Mouse (Mus musculus) forebrain, postnatal 0 days (tissue): ENCODE measurements around the gene Sipa1l1. TPM values are rescaled to one million over a fixed set of nuclear protein-coding genes. Genes with fewer than 3 reads are reported as not detected.
A peak's percentile ranks its signal among the peaks of the same experiment; 100 is the strongest.
"Not testable (repeated sequence)": the region's sequence is repeated elsewhere in the genome, so short reads cannot be mapped to it uniquely, and the experiment has no call there.

Experiments used
- ATAC-seq: fragments of 200-750 bp; cut with Nextera tagmentation; 2 replicates; pipeline ENCODE4 v1.8.0; 2017; ENCODE audit warnings: mild to moderate bottlenecking, moderate library complexity
- DNase-seq: peaks from one replicate; pipeline ENCODE4 v3.0.0-alpha.2; 2015
- H3K27ac ChIP-seq: fragments of 300-500 bp; sonication (generic); 2 replicates; pipeline ENCODE4 v1.5.1; 2014; ENCODE audit warnings: low read depth, mild to moderate bottlenecking, antibody characterized with exemption, low read length, moderate library complexity, mixed read lengths
- H3K27me3 ChIP-seq: fragments of 300-500 bp; sonication (generic); 2 replicates; pipeline ENCODE4 v1.6.1; 2014; ENCODE audit warnings: mild to moderate bottlenecking, low read length, mixed read lengths; ENCODE audit not compliant: insufficient read depth
- H3K36me3 ChIP-seq: fragments of 300-500 bp; sonication (generic); 2 replicates; pipeline ENCODE4 v1.6.1; 2014; ENCODE audit warnings: mild to moderate bottlenecking, moderate library complexity; ENCODE audit not compliant: insufficient read depth
- H3K4me1 ChIP-seq: fragments of 300-500 bp; sonication (generic); 2 replicates; pipeline ENCODE4 v1.6.1; 2014; ENCODE audit warnings: antibody characterized with exemption; ENCODE audit not compliant: insufficient read depth
- H3K4me2 ChIP-seq: fragments of 300-500 bp; sonication (generic); 2 replicates; pipeline ENCODE4 v1.6.1; 2014; ENCODE audit warnings: low read depth, mild to moderate bottlenecking, moderate library complexity
- H3K4me3 ChIP-seq: fragments of 300-500 bp; sonication (generic); 2 replicates; pipeline ENCODE4 v1.5.1; 2014; ENCODE audit warnings: low read depth, low read length, mixed read lengths
- H3K9ac ChIP-seq: fragments of 300-500 bp; sonication (generic); 2 replicates; pipeline ENCODE4 v1.6.1; 2014; ENCODE audit warnings: mild to moderate bottlenecking
- H3K9me3 ChIP-seq: fragments of 300-500 bp; sonication (generic); 2 replicates; pipeline ENCODE4 v1.6.1; 2016; ENCODE audit warnings: low read length
- CTCF ChIP-seq: sonication (generic); IDR thresholded peaks from 2 replicates; pipeline ENCODE4 v1.5.1; 2016; ENCODE audit warnings: antibody characterized with exemption, control low read depth, low read depth
- WGBS: fragments of 180-500 bp; shearing (Covaris S2); extraction: QIAGEN DNeasy Blood & Tissue Kit; methylation state at CpG from one replicate; pipeline ENCODE4 v1.1.7; 2014; 5-methylcytosine and 5-hydroxymethylcytosine counted together
- polyA plus RNA-seq: library from polyadenylated mRNA; unstranded; fragments of >200 nt; fragmentation: Nextera tagmentation; extraction: Ambion mirVana; gene quantifications from 2 replicates; pipeline ENCODE4 v1.2.1, GENCODE M21; 2015
- total RNA-seq: library from RNA; depleted of rRNA; stranded (reverse); fragments of >200 nt; gene quantifications from 2 replicates; pipeline ENCODE4 v1.2.3, GENCODE M21; 2014

Gene Sipa1l1
- total and polyA plus RNA-seq, 2 experiments from 2014 or later = 13.4 to 43.1 TPM

- H3K27ac ChIP-seq = no peak overlapping the region
- no peaks in the 10 kb centered on the region for H3K9me3 ChIP-seq
- H3K4me2 ChIP-seq = no peak overlapping the region
- H3K27me3 ChIP-seq = no peaks in the 10 kb centered on the region
- H3K36me3 ChIP-seq = no peaks in the 10 kb centered on the region
- TF ChIP-seq CTCF = no peak
- H3K4me3 ChIP-seq = no peak overlapping the region
- ATAC-seq (no peak), DNase-seq (no peak)
- 90% methylated on average over 4 of the region's 4 CpGs for WGBS
- peaks cover 4% of the 10 kb centered on the region; the same call in 1 of the 2 replicates for H3K4me1 ChIP-seq
- H3K9ac ChIP-seq = no peak overlapping the region
Observed at GRCm38 (mm10) chr12:82474409-82474808, 305.3 kb downstream of the Sipa1l1 start.

DNA sequence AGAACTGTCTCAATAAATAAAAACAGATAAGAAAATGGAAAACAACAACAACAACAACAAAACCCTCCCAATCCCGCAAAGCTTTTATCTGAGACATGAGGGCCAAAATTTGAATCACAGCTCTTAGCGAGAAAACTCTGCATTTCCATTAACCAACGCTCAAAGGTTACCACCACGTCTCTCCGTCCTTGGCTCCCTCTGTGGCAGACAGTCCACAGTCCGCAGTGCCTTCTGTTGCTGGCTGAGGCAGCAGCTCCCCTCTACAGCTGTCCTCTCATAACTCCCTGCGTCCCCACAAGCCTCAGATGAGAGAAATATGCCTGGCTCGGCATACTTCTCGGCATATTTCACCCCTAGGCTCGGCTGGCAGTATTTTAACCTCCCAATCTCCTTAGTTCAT, 306.9 kb downstream of the Sipa1l1 start:
- ATAC-seq = no peak
- no peaks in the 10 kb centered on the region for H3K36me3 ChIP-seq
- H3K4me1 ChIP-seq = peaks cover 2% of the 10 kb centered on the region; the same call in 1 of the 2 replicates
- no peak overlapping the region for H3K9ac ChIP-seq
- DNase-seq = no peak
- 76% methylated on average over 10 of the region's 10 CpGs for WGBS
- H3K4me3 ChIP-seq = no peak overlapping the region
- H3K27me3 ChIP-seq = no peaks in the 10 kb centered on the region
- H3K27ac ChIP-seq = no peak overlapping the region
- TF ChIP-seq CTCF = no peak
- H3K9me3 ChIP-seq = no peaks in the 10 kb centered on the region
- H3K4me2 ChIP-seq = no peak overlapping the region

GRCm38 (mm10) chr12:82476580-82476979, 307.5 kb downstream of the Sipa1l1 start:
- Histone ChIP-seq H3K36me3 (no peaks in the 10 kb centered on the region), H3K27ac (no peak overlapping the region), H3K4me2 (no peak overlapping the region), H3K9ac (no peak overlapping the region), H3K4me1 (no peaks in the 10 kb centered on the region), H3K27me3 (no peaks in the 10 kb centered on the region), H3K9me3 (no peaks in the 10 kb centered on the region), H3K4me3 (no peak overlapping the region)
- WGBS = 42% methylated on average over 2 of the region's 2 CpGs
- no peak for ATAC-seq
- no peak for DNase-seq
- TF ChIP-seq CTCF = no peak

- Histone ChIP-seq H3K27ac (no peak overlapping the region), H3K4me1 (no peaks in the 10 kb centered on the region), H3K36me3 (no peaks in the 10 kb centered on the region), H3K4me2 (no peak overlapping the region), H3K4me3 (no peak overlapping the region), H3K9ac (no peak overlapping the region), H3K9me3 (no peaks in the 10 kb centered on the region), H3K27me3 (no peaks in the 10 kb centered on the region)
- DNase-seq (no peak), ATAC-seq (peak; percentile 43; the same call in 1 of the 2 replicates)
- WGBS = 38% methylated on average over 5 of the region's 5 CpGs
- TF ChIP-seq CTCF = no peak
Observed at GRCm38 (mm10) chr12:82477826-82478225, 308.7 kb downstream of the Sipa1l1 start.

GRCm38 (mm10) chr12:82478256-82478655, 309.1 kb downstream of the Sipa1l1 start:
- WGBS = 16% methylated on average over 8 of the region's 8 CpGs
- no peak overlapping the region for H3K9ac ChIP-seq
- H3K4me3 ChIP-seq = no peak overlapping the region
- H3K9me3 ChIP-seq = no peaks in the 10 kb centered on the region
- H3K27me3 ChIP-seq = no peaks in the 10 kb centered on the region
- ATAC-seq (peak; percentile 47), DNase-seq (no peak)
- no peaks in the 10 kb centered on the region for H3K4me1 ChIP-seq
- H3K36me3 ChIP-seq = no peaks in the 10 kb centered on the region
- no peak overlapping the region for H3K27ac ChIP-seq
- no peak overlapping the region for H3K4me2 ChIP-seq
- no peak for TF ChIP-seq CTCF

- Histone ChIP-seq H3K9me3 (no peaks in the 10 kb centered on the region), H3K36me3 (no peaks in the 10 kb centered on the region), H3K27ac (no peak overlapping the region), H3K27me3 (no peaks in the 10 kb centered on the region), H3K4me3 (no peak overlapping the region), H3K4me1 (no peaks in the 10 kb centered on the region), H3K9ac (no peak overlapping the region), H3K4me2 (no peak overlapping the region)
- DNase-seq (no peak), ATAC-seq (peak; percentile 43; the same call in 1 of the 2 replicates)
- WGBS = 31% methylated on average over 3 of the region's 3 CpGs
- TF ChIP-seq CTCF = no peak
Observed at GRCm38 (mm10) chr12:82479393-82479792, 310.3 kb downstream of the Sipa1l1 start.

- not testable (repeated sequence) for H3K9me3 ChIP-seq, ATAC-seq, H3K27me3 ChIP-seq, H3K36me3 ChIP-seq, H3K4me1 ChIP-seq, H3K4me2 ChIP-seq, H3K27ac ChIP-seq, H3K9ac ChIP-seq, DNase-seq, H3K4me3 ChIP-seq
- WGBS = 80% methylated on average over 4 of the region's 5 CpGs
Observed at GRCm38 (mm10) chr12:82480425-82480824, 311.3 kb downstream of the Sipa1l1 start.

DNA sequence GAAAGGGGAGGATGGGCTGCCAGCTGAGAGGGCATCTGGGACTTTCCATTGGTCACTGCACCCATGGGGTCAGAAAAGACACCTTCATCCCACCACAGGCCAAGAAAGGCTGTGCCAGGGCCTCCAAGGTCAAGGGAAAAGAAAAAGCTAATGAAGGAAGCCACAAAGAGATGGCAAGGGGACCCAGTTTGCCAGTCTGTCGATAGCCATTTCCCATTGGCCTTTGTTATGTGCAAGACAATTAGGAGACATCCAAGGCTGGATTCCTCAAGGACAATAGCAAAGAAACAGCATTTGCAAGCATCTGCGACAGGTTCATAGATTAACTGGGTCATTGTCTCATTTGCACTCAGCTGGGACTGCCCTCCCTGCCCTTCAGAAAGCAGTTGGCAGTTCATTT, 316.3 kb downstream of the Sipa1l1 start:
- no peak overlapping the region for H3K9ac ChIP-seq
- no peaks in the 10 kb centered on the region for H3K9me3 ChIP-seq
- no peak overlapping the region for H3K27ac ChIP-seq
- H3K4me3 ChIP-seq = no peak overlapping the region
- no peak for TF ChIP-seq CTCF
- DNase-seq (no peak), ATAC-seq (no peak)
- H3K4me1 ChIP-seq = no peaks in the 10 kb centered on the region
- no peaks in the 10 kb centered on the region for H3K36me3 ChIP-seq
- no peak overlapping the region for H3K4me2 ChIP-seq
- H3K27me3 ChIP-seq = no peaks in the 10 kb centered on the region
- 51% methylated on average over 2 of the region's 2 CpGs for WGBS
